Mouse (Mus musculus) heart, postnatal 0 days (tissue): Measurements from ENCODE around the gene Gm10643. TPM values are rescaled to one million over a fixed set of nuclear protein-coding genes. Genes with fewer than 3 reads are reported as not detected.

Experiments used
- ATAC-seq: fragments of 200-750 bp; cut with Nextera tagmentation; 2 replicates; pipeline ENCODE4 v1.8.0; 2017; ENCODE audit warnings: low read depth, moderate number of reproducible peaks, moderate library complexity; ENCODE audit not compliant: insufficient read depth
- DNase-seq: peaks from one replicate; pipeline ENCODE4 v3.0.0-alpha.2; 2016; ENCODE audit warnings: low spot score
- H3K27ac ChIP-seq: fragments of 300-500 bp; sonication (generic); 2 replicates; pipeline ENCODE4 v1.5.1; 2014; ENCODE audit warnings: low read depth, mild to moderate bottlenecking
- H3K27me3 ChIP-seq: fragments of 300-500 bp; sonication (generic); 2 replicates; pipeline ENCODE4 v1.6.1; 2014; ENCODE audit warnings: low read length, mixed read lengths; ENCODE audit not compliant: control insufficient read depth, insufficient read depth
- H3K36me3 ChIP-seq: fragments of 300-500 bp; sonication (generic); replicated peaks from 2 replicates; pipeline ENCODE4 v1.6.1; 2014; ENCODE audit warnings: low read length, mixed read lengths; ENCODE audit not compliant: control insufficient read depth, insufficient read depth
- H3K4me1 ChIP-seq: fragments of 300-500 bp; sonication (generic); 2 replicates; pipeline ENCODE4 v1.6.1; 2014; ENCODE audit warnings: antibody characterized with exemption; ENCODE audit not compliant: control insufficient read depth, insufficient read depth
- H3K4me2 ChIP-seq: fragments of 300-500 bp; sonication (generic); 2 replicates; pipeline ENCODE4 v1.6.1; 2014; ENCODE audit warnings: low read depth, mild to moderate bottlenecking, low read length, moderate library complexity
- H3K4me3 ChIP-seq: fragments of 300-500 bp; sonication (generic); 2 replicates; pipeline ENCODE4 v1.5.1; 2014; ENCODE audit warnings: low read depth, low read length
- H3K9ac ChIP-seq: fragments of 300-500 bp; sonication (generic); replicated peaks from 2 replicates; pipeline ENCODE4 v1.6.1; 2014; ENCODE audit warnings: low read depth, low read length, mixed read lengths
- H3K9me3 ChIP-seq: fragments of 300-500 bp; sonication (generic); replicated peaks from 2 replicates; pipeline ENCODE4 v1.6.1; 2016; ENCODE audit warnings: low read length; ENCODE audit not compliant: control insufficient read depth
- CTCF ChIP-seq: IDR thresholded peaks from 2 replicates; pipeline ENCODE4 v1.5.1; 2016; ENCODE audit warnings: antibody characterized with exemption, control low read depth, low read depth
- EP300 ChIP-seq: IDR thresholded peaks from 2 replicates; pipeline ENCODE4 v1.6.1; 2016; ENCODE audit warnings: antibody characterized with exemption, low read depth
- WGBS: fragments of 180-500 bp; shearing (Covaris S2); extraction: QIAGEN DNeasy Blood & Tissue Kit; methylation state at CpG from one replicate; pipeline ENCODE4 v1.1.7; 2014; 5-methylcytosine and 5-hydroxymethylcytosine counted together
- polyA plus RNA-seq: library from polyadenylated mRNA; unstranded; fragments of >200 nt; fragmentation: Nextera tagmentation; extraction: Ambion mirVana; gene quantifications from 2 replicates; pipeline ENCODE4 v1.2.1, GENCODE M21; 2015
- total RNA-seq: library from RNA; depleted of rRNA; stranded (reverse); fragments of >200 nt; gene quantifications from 2 replicates; pipeline ENCODE4 v1.2.3, GENCODE M21; 2014; ENCODE audit warnings: low replicate concordance

Gm10643 gene
- total and polyA plus RNA-seq, 2 experiments from 2014 or later, result 1.7 to 3.8 TPM

- no peak overlapping the region for H3K9ac ChIP-seq
- H3K9me3 ChIP-seq, result no peaks in the 10 kb centered on the region
- no peaks in the 10 kb centered on the region for H3K36me3 ChIP-seq
- no peak for DNase-seq
- H3K27me3 ChIP-seq, result peaks cover 4% of the 10 kb centered on the region; the same call in 1 of the 2 replicates
- no peak for TF ChIP-seq EP300
- no peak for TF ChIP-seq CTCF
- H3K4me3 ChIP-seq, result no peak overlapping the region
- no peaks in the 10 kb centered on the region for H3K4me1 ChIP-seq
- H3K4me2 ChIP-seq, result no peak overlapping the region
- H3K27ac ChIP-seq, result no peak overlapping the region
- no peak for ATAC-seq
- 78% methylated on average over 4 of the region's 4 CpGs for WGBS
These were observed 32.2 kb downstream of the Gm10643 start for GRCm38 (mm10) chr8:84032777-84033176.

GRCm38 (mm10) chr8:84029272-84029671, 35.7 kb downstream of the Gm10643 start:
- WGBS, result 75% methylated on average over 5 of the region's 5 CpGs
- no peaks in the 10 kb centered on the region for H3K36me3 ChIP-seq

GRCm38 (mm10) chr8:84027449-84027848, 37.5 kb downstream of the Gm10643 start:
- Histone ChIP-seq H3K4me2 (no peak overlapping the region), H3K4me1 (peaks cover 24% of the 10 kb centered on the region), H3K4me3 (no peak overlapping the region), H3K27me3 (peaks cover 28% of the 10 kb centered on the region), H3K36me3 (no peaks in the 10 kb centered on the region), H3K9me3 (no peaks in the 10 kb centered on the region), H3K27ac (no peak overlapping the region), H3K9ac (no peak overlapping the region)
- no peak for DNase-seq
- no peak for ATAC-seq
- TF ChIP-seq EP300, result no peak
- TF ChIP-seq CTCF, result no peak
- 13% methylated on average over 10 of the region's 10 CpGs for WGBS

More at GRCm38 (mm10) chr8:84029272-84029671, 35.7 kb downstream of the Gm10643 start:
- H3K9ac ChIP-seq, result no peak overlapping the region
- no peak overlapping the region for H3K27ac ChIP-seq
- no peak overlapping the region for H3K4me2 ChIP-seq
- H3K9me3 ChIP-seq, result no peaks in the 10 kb centered on the region
- TF ChIP-seq EP300 (no peak), CTCF (no peak)
- no peak overlapping the region for H3K4me3 ChIP-seq
- ATAC-seq (no peak), DNase-seq (no peak)
- H3K4me1 ChIP-seq, result peaks cover 8% of the 10 kb centered on the region; the same call in 1 of the 2 replicates
- H3K27me3 ChIP-seq, result peaks cover 28% of the 10 kb centered on the region

GRCm38 (mm10) chr8:84025863-84026262, 39.1 kb downstream of the Gm10643 start:
- peak overlapping the region; percentile 77 for H3K4me2 ChIP-seq
- 1% methylated on average over 41 of the region's 41 CpGs for WGBS
- DNase-seq (no peak), ATAC-seq (peak; percentile 37)
- H3K9ac ChIP-seq, result peak overlapping the region; percentile 20; the same call in 1 of the 2 replicates
- H3K4me1 ChIP-seq, result peaks cover 37% of the 10 kb centered on the region
- peak overlapping the region; percentile 48 for H3K4me3 ChIP-seq
- no peaks in the 10 kb centered on the region for H3K36me3 ChIP-seq
- no peaks in the 10 kb centered on the region for H3K9me3 ChIP-seq
- H3K27ac ChIP-seq, result no peak overlapping the region
- no peak for TF ChIP-seq CTCF
- no peak for TF ChIP-seq EP300
- H3K27me3 ChIP-seq, result peaks cover 33% of the 10 kb centered on the region

GRCm38 (mm10) chr8:84024171-84024570, 40.8 kb downstream of the Gm10643 start:
- no peak overlapping the region for H3K27ac ChIP-seq
- DNase-seq (no peak), ATAC-seq (no peak)
- TF ChIP-seq CTCF (peak; percentile 55), EP300 (no peak)
- no peaks in the 10 kb centered on the region for H3K36me3 ChIP-seq
- no peak overlapping the region for H3K9ac ChIP-seq
- no peak overlapping the region for H3K4me2 ChIP-seq
- H3K9me3 ChIP-seq, result no peaks in the 10 kb centered on the region
- no peak overlapping the region for H3K4me3 ChIP-seq
- H3K4me1 ChIP-seq, result peaks cover 37% of the 10 kb centered on the region
- 22% methylated on average over 10 of the region's 10 CpGs for WGBS
- H3K27me3 ChIP-seq, result peaks cover 33% of the 10 kb centered on the region

GRCm38 (mm10) chr8:84023631-84024030, 41.3 kb downstream of the Gm10643 start:
- 14% methylated on average over 1 of the region's 1 CpGs for WGBS
- no peaks in the 10 kb centered on the region for H3K9me3 ChIP-seq
- no peak overlapping the region for H3K9ac ChIP-seq
- peak overlapping the region; percentile 84 for H3K27ac ChIP-seq
- no peaks in the 10 kb centered on the region for H3K36me3 ChIP-seq
- TF ChIP-seq CTCF (no peak), EP300 (no peak)
- H3K27me3 ChIP-seq, result peaks cover 33% of the 10 kb centered on the region
- H3K4me1 ChIP-seq, result peaks cover 37% of the 10 kb centered on the region
- ATAC-seq, result no peak; the same call in 1 of the 2 replicates
- H3K4me3 ChIP-seq, result no peak overlapping the region
- H3K4me2 ChIP-seq, result peak overlapping the region; percentile 28; the same call in 1 of the 2 replicates
- no peak for DNase-seq
